Mouse (Mus musculus): ENCODE measurements at regions not wholly inside any gene's neighbourhood (a gene's known extent, or its start where the extent isn't known, plus 50 kb on each side); places are given as distances from the start of the nearest gene placed in this dataset.

GRCm38 (mm10) chr12:99039497-99040322 is 119.3 kb downstream of the Ttc8 start:
- ATAC-seq (ENCODE audit: borderline replicate concordance, extremely low read depth, low FRiP score, low TSS enrichment): no peak
- Histone ChIP-seq H3K27ac (no peak overlapping the region), H3K9me3 (no peaks in the 10 kb centered on the region), H3K4me1 (no peaks in the 10 kb centered on the region), H3K4me3 (no peak overlapping the region), H3K4me2 (no peak overlapping the region), H3K36me3 (no peaks in the 10 kb centered on the region), H3K9ac (no peak overlapping the region), H3K27me3 (no peaks in the 10 kb centered on the region)
- 29% methylated on average over 9 of the region's 9 CpGs for whole genome bisulfite sequencing

- no peak for ATAC-seq (ENCODE audit: borderline replicate concordance, extremely low read depth, low FRiP score, low TSS enrichment)
- WGBS: 57% methylated on average over 4 of the region's 4 CpGs
- no peaks in the 10 kb centered on the region for H3K36me3 ChIP-seq
- H3K4me1 ChIP-seq: no peaks in the 10 kb centered on the region
- no peaks in the 10 kb centered on the region for H3K9me3 ChIP-seq
- no peak overlapping the region for H3K4me2 ChIP-seq
- no peak overlapping the region for H3K9ac ChIP-seq
- H3K4me3 ChIP-seq: no peak overlapping the region
- H3K27me3 ChIP-seq: no peaks in the 10 kb centered on the region
- H3K27ac ChIP-seq: no peak overlapping the region
Observed at GRCm38 (mm10) chr12:99041606-99042005, 121.2 kb downstream of the Ttc8 start.

- no peak for ATAC-seq (ENCODE audit: borderline replicate concordance, extremely low read depth, low FRiP score, low TSS enrichment)
Observed at GRCm38 (mm10) chr12:99042918-99043862, 122.8 kb downstream of the Ttc8 start.

GRCm38 (mm10) chr12:99044477-99044876 is 124.1 kb downstream of the Ttc8 start:
- H3K27me3 ChIP-seq: no peaks in the 10 kb centered on the region
- ATAC-seq (ENCODE audit: borderline replicate concordance, extremely low read depth, low FRiP score, low TSS enrichment): no peak
- H3K4me1 ChIP-seq: no peaks in the 10 kb centered on the region
- H3K9ac ChIP-seq: no peak overlapping the region
- no peaks in the 10 kb centered on the region for H3K9me3 ChIP-seq
- no peak overlapping the region for H3K4me3 ChIP-seq
- H3K4me2 ChIP-seq: no peak overlapping the region
- no peaks in the 10 kb centered on the region for H3K36me3 ChIP-seq
- WGBS: 57% methylated on average over 5 of the region's 5 CpGs
- H3K27ac ChIP-seq: no peak overlapping the region

More at GRCm38 (mm10) chr12:99042918-99043862, 122.8 kb downstream of the Ttc8 start:
- Histone ChIP-seq H3K4me1 (no peaks in the 10 kb centered on the region), H3K9me3 (no peaks in the 10 kb centered on the region), H3K27ac (no peak overlapping the region), H3K9ac (no peak overlapping the region), H3K4me2 (no peak overlapping the region), H3K27me3 (no peaks in the 10 kb centered on the region), H3K4me3 (no peak overlapping the region), H3K36me3 (no peaks in the 10 kb centered on the region)
- 75% methylated on average over 16 of the region's 16 CpGs for WGBS

- Histone ChIP-seq H3K36me3 (no peaks in the 10 kb centered on the region), H3K4me1 (no peaks in the 10 kb centered on the region), H3K27ac (no peak overlapping the region), H3K4me3 (no peak overlapping the region), H3K27me3 (no peaks in the 10 kb centered on the region), H3K9me3 (no peaks in the 10 kb centered on the region), H3K9ac (no peak overlapping the region), H3K4me2 (no peak overlapping the region)
- no peak for ATAC-seq (ENCODE audit: borderline replicate concordance, extremely low read depth, low FRiP score, low TSS enrichment)
- WGBS: 66% methylated on average over 2 of the region's 2 CpGs
Observed at GRCm38 (mm10) chr12:99050426-99050825, 130.1 kb downstream of the Ttc8 start.

GRCm38 (mm10) chr12:99052599-99052998 is 132.2 kb downstream of the Ttc8 start:
- Histone ChIP-seq H3K4me2 (no peak overlapping the region), H3K27me3 (no peaks in the 10 kb centered on the region), H3K9ac (no peak overlapping the region), H3K4me3 (no peak overlapping the region), H3K4me1 (no peaks in the 10 kb centered on the region), H3K36me3 (no peaks in the 10 kb centered on the region), H3K9me3 (no peaks in the 10 kb centered on the region), H3K27ac (no peak overlapping the region)
- no peak for ATAC-seq (ENCODE audit: borderline replicate concordance, extremely low read depth, low FRiP score, low TSS enrichment)
- WGBS: 80% methylated on average over 7 of the region's 7 CpGs

GRCm38 (mm10) chr12:99057521-99057920 is 137.1 kb downstream of the Ttc8 start:
- H3K9me3 ChIP-seq: no peaks in the 10 kb centered on the region
- no peaks in the 10 kb centered on the region for H3K4me1 ChIP-seq
- H3K9ac ChIP-seq: no peak overlapping the region
- H3K4me2 ChIP-seq: no peak overlapping the region
- H3K27ac ChIP-seq: no peak overlapping the region
- no peak for ATAC-seq (ENCODE audit: borderline replicate concordance, extremely low read depth, low FRiP score, low TSS enrichment)
- H3K27me3 ChIP-seq: no peaks in the 10 kb centered on the region
- WGBS: 73% methylated on average over 2 of the region's 2 CpGs
- H3K4me3 ChIP-seq: no peak overlapping the region
- no peaks in the 10 kb centered on the region for H3K36me3 ChIP-seq

- 54% methylated on average over 2 of the region's 2 CpGs for WGBS
- no peak overlapping the region for H3K9ac ChIP-seq
- no peaks in the 10 kb centered on the region for H3K4me1 ChIP-seq
- H3K36me3 ChIP-seq: no peaks in the 10 kb centered on the region
- no peaks in the 10 kb centered on the region for H3K9me3 ChIP-seq
- H3K4me2 ChIP-seq: no peak overlapping the region
- H3K4me3 ChIP-seq: no peak overlapping the region
- no peaks in the 10 kb centered on the region for H3K27me3 ChIP-seq
- no peak overlapping the region for H3K27ac ChIP-seq
- ATAC-seq (ENCODE audit: borderline replicate concordance, extremely low read depth, low FRiP score, low TSS enrichment): no peak
Observed at GRCm38 (mm10) chr12:99058916-99059315, 138.5 kb downstream of the Ttc8 start.

- H3K4me3 ChIP-seq: no peak overlapping the region
- H3K9ac ChIP-seq: no peak overlapping the region
- no peaks in the 10 kb centered on the region for H3K9me3 ChIP-seq
- H3K4me2 ChIP-seq: no peak overlapping the region
- H3K36me3 ChIP-seq: no peaks in the 10 kb centered on the region
- H3K27ac ChIP-seq: no peak overlapping the region
- H3K27me3 ChIP-seq: no peaks in the 10 kb centered on the region
- no peaks in the 10 kb centered on the region for H3K4me1 ChIP-seq
- ATAC-seq (ENCODE audit: borderline replicate concordance, extremely low read depth, low FRiP score, low TSS enrichment): no peak
- 87% methylated on average over 4 of the region's 4 CpGs for WGBS
Observed at GRCm38 (mm10) chr12:99059491-99059890, 139.1 kb downstream of the Ttc8 start.

GRCm38 (mm10) chr12:99060702-99061101 is 140.3 kb downstream of the Ttc8 start:
- WGBS: 45% methylated on average over 2 of the region's 2 CpGs

GRCm38 (mm10) chr12:99063441-99063840 is 143.1 kb downstream of the Ttc8 start:
- no peaks in the 10 kb centered on the region for H3K9me3 ChIP-seq
- WGBS: 75% methylated on average over 3 of the region's 3 CpGs
- no peak overlapping the region for H3K4me3 ChIP-seq
- H3K9ac ChIP-seq: no peak overlapping the region
- H3K27ac ChIP-seq: no peak overlapping the region
- no peak overlapping the region for H3K4me2 ChIP-seq
- ATAC-seq (ENCODE audit: borderline replicate concordance, extremely low read depth, low FRiP score, low TSS enrichment): no peak
- no peaks in the 10 kb centered on the region for H3K27me3 ChIP-seq
- no peaks in the 10 kb centered on the region for H3K4me1 ChIP-seq
- no peaks in the 10 kb centered on the region for H3K36me3 ChIP-seq

More at GRCm38 (mm10) chr12:99060702-99061101, 140.3 kb downstream of the Ttc8 start:
- ATAC-seq (ENCODE audit: borderline replicate concordance, extremely low read depth, low FRiP score, low TSS enrichment): no peak
- Histone ChIP-seq H3K36me3 (no peaks in the 10 kb centered on the region), H3K9ac (no peak overlapping the region), H3K27ac (no peak overlapping the region), H3K9me3 (no peaks in the 10 kb centered on the region), H3K27me3 (no peaks in the 10 kb centered on the region), H3K4me3 (no peak overlapping the region), H3K4me1 (no peaks in the 10 kb centered on the region), H3K4me2 (no peak overlapping the region)

- no peaks in the 10 kb centered on the region for H3K36me3 ChIP-seq
- no peak overlapping the region for H3K27ac ChIP-seq
- H3K9ac ChIP-seq: no peak overlapping the region
- WGBS: 79% methylated on average over 8 of the region's 8 CpGs
- no peaks in the 10 kb centered on the region for H3K27me3 ChIP-seq
- H3K4me2 ChIP-seq: no peak overlapping the region
- H3K9me3 ChIP-seq: no peaks in the 10 kb centered on the region
- no peaks in the 10 kb centered on the region for H3K4me1 ChIP-seq
- no peak for ATAC-seq (ENCODE audit: borderline replicate concordance, extremely low read depth, low FRiP score, low TSS enrichment)
- no peak overlapping the region for H3K4me3 ChIP-seq
Observed at GRCm38 (mm10) chr12:99063885-99064284, 143.5 kb downstream of the Ttc8 start.

Measured in lung, embryonic 15.5 days (tissue).